Mouse (Mus musculus): Measurements from ENCODE around the gene Sgk1. TPM values are rescaled to one million over a fixed set of nuclear protein-coding genes. Genes with fewer than 3 reads are reported as not detected.

Gene Sgk1
- total RNA-seq, 2 experiments from 2014 or later: 158 to 195 TPM

- DNase-seq: no peak
Observed at GRCm38 (mm10) chr10:21916301-21917071, 34.5 kb downstream of the Sgk1 start.

DNA sequence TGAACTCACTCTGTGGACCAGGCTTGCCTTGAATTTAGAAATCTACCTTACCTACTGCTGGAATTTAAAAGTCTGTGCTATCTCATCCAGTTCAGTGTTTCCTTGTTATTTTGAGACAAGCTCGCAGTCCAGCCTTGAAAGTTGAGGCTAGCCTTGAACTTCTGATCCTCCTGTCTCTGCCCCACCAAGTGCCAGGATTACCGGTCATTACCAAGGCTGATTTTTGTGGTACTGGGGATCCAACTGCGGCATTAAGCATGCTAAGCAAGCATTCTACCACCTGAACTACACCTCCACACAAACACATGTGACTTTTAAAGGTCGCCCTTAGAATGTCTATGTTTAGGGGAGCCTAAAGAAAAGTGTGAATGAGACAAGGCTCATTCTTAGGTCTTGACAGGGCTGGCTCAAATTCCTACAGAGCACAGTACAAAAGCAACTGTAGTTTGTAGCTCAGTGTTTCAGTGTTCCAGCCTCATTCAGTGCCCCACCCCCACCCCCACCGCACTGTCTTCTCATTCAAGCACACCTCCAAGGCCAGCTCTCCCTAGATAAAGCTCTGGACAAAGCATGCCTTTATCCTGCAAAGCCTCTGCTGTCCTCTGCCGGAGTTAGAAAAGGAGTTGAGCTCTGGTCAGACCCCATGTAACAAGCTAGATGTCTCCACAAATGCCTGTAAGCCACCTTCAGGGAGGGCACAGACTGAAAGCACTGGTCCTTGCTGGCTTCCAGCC, 36.2 kb downstream of the Sgk1 start:
- DNase-seq: no peak

GRCm38 (mm10) chr10:21918750-21919145, 36.8 kb downstream of the Sgk1 start:
- DNase-seq: no peak

DNA sequence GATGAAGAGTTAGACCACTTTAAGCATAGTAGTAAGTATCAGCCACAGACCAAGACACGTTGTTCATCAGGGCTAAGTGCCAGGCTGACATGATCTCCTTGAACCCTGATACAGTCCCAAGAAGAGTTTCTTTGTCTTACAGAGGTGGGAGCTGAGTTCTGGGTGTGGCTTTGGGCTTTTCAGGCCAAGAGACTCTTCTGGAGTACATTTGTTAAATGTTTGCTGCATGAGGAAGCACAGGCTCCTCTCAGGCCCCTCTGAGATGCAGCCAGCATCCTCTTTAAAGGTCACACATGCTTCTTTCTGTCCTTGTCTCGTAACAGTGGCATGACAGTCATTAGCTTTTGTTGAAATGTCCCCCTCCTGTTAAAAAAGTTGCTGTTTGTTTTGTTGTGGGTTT, 38.6 kb downstream of the Sgk1 start:
- DNase-seq: no peak

- no peak for DNase-seq
Observed at GRCm38 (mm10) chr10:21922716-21923350, 40.8 kb downstream of the Sgk1 start.

DNA sequence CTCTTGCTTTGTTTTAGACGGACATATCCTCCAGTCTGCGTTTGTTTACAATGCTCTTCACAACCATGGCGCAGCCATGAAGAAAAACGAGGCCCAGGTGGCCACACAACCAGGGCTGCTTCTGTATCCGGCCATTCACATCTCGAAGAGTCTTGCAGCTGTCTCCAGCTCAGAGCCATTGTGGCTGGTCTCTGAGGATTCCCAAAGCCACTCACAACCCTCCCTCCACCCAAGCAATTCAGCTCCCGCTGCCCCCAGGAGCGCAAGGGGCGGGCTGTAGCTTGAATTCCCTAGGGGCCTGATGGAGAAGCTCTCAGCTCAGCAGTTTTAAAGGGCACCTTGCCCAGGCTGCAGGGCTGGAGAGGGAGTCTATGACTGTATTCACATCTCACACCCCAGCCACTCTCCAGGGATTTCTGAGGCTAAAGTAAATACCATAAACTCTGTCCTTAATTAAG, 41.5 kb downstream of the Sgk1 start:
- DNase-seq: peak; percentile 82

DNA sequence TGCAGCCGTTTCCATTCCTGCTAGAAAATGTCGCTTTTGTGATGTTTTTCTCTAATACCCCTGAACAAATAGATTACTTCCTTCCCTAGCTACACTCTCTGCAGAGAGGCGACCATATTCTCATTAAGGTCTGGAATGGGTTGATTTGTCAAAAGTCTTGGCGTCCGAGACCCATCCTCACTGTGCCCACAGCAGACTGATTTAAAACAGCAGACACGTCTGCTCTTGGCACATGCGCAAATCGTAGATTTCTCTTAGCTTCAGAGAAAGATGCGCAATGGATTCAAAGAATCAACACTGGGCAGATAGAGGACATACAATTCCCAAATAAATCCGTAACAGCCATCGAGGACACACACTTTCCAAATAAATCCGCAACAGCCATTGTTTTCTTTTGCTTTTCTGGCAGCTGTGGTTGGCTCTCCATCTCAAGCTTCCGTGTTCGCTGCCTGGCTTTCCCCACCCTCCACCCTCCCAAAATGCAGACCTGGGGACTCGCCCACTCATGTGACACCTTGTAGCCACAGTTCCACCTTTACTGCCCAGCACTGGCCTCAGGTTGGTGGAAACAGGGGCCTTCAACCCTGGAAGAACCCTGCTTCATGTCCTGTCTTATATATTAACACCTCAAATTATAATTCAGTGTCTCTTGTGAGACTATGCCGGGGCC, 42.2 kb downstream of the Sgk1 start:
- DNase-seq: no peak

DNA sequence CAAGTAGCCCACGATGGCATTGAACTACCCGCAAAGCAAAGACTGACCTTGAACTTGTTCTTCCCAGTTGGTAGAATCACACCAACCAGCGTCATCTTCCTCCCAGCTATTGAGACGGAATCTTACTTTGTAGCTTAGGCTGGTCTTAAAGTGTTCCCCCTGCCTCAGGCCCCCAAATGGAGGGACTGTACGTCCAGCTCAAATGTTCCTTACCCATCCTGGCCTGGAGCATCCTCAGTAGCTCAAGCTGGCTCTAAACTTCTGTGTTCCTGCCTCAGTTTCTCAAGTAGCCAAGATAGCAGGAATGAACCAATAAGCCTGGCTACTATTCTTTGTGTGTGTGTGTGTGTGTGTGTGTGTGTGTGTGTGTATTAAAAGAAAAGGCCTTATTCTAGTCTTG, 45.0 kb downstream of the Sgk1 start:
- no peak for DNase-seq

- no peak for DNase-seq
Observed at GRCm38 (mm10) chr10:21930781-21931380, 48.9 kb downstream of the Sgk1 start.

DNA sequence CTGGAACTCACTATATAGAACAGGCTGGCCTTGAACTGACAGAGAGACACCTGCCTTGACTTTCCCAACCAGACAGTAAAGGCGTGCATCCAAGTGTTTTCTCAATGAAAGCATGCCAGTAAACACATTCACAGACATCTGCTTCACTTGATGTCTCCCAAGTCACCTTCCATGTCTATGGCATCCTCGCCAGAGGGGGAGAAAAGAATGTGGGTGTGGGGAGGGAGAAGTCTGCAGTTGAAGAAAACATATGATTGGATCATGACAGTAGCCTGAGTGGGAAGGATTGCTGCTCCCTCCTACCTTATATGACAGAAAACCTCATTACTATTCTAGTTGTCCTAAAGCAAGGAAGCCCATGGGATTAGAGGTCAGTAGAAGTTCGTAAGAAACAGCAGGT, 50.8 kb downstream of the Sgk1 start:
- DNase-seq: no peak

- no peak for DNase-seq
Observed at GRCm38 (mm10) chr10:21934826-21935225, 52.8 kb downstream of the Sgk1 start.

DNA sequence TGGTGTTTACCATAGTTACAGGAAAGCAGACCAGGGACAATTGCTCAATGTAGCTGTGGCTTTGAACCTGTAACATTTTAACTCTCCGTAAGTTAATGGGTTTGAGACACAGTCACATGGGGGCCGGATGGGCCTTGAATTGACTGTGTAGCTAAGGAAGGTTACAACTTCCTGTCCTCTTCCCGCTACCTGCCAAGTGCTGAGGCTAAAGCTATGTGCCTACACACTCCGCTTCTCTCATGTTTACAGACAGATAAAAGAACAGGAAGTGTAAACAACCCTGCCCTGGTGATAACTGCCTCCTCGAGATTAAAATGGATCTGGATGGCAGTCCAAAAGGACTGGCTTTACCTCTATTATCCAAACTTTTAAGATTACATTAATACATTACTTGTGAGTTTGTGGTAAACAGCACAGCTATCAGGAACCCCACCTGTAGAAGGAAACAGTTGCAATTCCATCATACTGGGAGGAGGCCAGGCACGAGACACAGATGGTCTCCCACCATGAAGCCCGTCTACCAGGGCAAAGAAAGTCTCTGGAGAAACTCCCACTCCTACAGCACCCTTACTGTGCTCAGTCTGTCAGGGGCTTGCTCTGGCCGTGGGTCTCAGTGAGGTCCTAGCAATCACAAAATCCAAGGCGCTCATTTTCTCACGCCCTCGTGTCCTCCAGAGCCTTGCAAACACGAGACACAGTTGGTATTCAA, 54.7 kb downstream of the Sgk1 start:
- DNase-seq: no peak

DNA sequence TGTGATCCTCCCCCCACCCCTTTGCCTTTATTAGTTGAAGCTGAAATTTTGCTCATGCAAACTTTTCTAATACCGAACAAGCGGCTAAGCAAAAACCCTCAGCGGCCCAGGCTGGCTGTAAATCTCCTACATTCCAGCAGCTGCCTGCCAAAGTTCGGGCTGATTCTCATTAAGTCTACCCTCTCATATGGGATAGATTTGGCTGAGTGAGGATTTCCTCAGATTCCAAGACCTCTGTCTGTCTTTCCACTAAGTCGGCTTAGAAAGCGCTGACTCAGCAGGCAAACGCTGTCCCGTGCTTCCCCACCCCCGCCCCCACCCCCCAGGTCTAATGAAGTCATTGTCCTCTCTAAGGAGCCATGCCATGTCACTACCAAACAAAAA, 55.2 kb downstream of the Sgk1 start:
- peak; percentile 71 for DNase-seq

DNA sequence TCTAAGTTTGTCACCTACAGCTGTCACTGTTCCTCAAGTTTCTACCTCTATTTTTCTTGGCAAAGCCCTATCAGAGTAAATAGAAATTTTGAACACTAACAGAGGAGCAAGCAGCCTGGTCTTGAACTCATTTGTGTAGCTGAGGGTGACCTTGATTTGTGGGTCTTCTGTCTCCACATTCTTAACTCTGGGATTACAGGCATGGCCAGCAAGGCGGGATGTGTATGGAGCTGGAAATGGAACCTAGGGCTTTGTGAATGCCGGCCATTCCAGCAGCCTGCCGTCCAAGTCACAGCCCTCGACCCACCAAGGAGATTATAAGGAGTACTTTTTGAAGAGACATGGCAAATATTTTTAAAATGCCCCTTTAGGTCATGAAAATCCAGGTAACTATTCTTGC, 56.2 kb downstream of the Sgk1 start:
- no peak for DNase-seq

GRCm38 (mm10) chr10:21941235-21941634, 59.3 kb downstream of the Sgk1 start:
- DNase-seq: no peak

GRCm38 (mm10) chr10:21943145-21943700, 61.2 kb downstream of the Sgk1 start:
- DNase-seq: no peak

DNA sequence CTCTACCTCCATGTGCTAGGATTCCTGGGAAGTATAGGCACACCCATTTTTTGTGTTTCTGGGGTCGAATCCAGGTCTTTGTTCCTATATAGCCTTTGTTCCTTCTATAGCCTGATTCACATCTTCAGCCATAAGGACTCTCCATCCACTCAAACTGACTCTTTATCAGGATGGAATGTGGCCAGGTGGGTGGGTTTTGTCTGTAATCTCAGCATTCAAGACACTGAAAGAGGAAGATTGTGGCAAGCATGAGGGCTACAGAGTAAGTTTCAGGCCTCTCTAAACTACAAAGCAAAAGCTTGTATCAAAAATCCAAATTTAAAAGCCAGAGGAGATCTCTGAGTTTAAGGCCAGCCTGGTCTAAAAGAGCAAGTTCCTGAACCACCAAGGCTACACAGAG, 63.2 kb downstream of the Sgk1 start:
- no peak for DNase-seq

DNA sequence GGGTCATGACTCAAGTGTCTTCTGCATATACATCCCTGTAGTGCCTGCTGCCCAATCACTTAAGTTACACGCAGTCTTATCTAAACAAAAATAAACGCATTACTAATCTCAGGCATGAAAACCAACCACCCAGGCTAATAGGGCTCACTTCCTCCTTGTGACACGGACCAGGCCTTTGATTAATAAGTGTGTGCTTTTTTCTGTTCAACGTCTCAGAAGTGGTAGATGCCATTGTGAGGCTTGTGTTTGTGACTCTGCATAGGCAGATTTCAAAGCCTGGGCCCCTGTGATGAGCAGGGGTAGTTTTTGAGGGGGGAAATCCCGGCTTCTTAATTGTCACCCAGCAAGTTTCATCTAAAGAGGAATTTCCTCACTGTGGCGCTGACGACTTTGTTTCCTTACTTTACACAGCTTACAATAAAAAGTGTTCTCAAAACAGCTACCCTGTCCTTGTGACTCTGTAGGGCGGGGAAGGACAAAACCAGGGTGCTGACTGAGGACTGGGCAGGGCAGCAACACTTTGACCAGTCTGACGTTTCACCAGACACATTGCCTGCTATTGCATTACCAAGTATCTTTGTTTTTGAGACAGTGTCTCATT, 64.9 kb downstream of the Sgk1 start:
- no peak for DNase-seq

DNA sequence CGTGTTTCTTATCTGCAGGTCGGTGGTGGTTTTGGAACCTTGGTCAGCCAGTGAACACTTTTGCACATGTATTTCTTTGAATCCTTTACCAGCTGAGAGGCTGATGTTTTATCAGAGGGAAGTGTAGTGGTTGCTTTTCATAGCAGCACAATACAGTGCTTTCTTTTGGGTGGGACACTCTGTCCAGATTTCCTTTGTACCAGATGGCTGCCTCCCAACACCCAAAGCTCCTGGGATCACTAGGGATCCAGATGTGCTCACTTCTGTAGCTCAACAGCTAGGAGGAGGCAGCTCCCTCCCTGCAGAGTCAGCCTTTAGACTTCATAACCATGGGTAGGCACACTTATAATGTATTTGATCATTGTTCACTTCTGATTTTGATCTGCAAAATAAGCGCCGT, 70.5 kb downstream of the Sgk1 start:
- peak; percentile 80 for DNase-seq

- no peak for DNase-seq
Observed at GRCm38 (mm10) chr10:21961111-21961510, 79.1 kb downstream of the Sgk1 start.

- DNase-seq: no peak
Observed at GRCm38 (mm10) chr10:21963005-21963404, 81.0 kb downstream of the Sgk1 start.

Data from gastrocnemius, postnatal 25 days (tissue).